Mouse (Mus musculus) layer of hippocampus, postnatal 36 days (tissue): Measurements from ENCODE around the gene Mars. TPM values are rescaled to one million over a fixed set of nuclear protein-coding genes. Genes with fewer than 3 reads are reported as not detected.

ENCODE experiments used
- DNase-seq, 2 experiments: peaks; one replicate each; pipeline ENCODE4 v3.0.0; 2022
- total RNA-seq, 2 experiments: library from RNA; stranded (reverse); gene quantifications; 2 replicates each; pipeline ENCODE4 v1.2.3; 2021

Mars gene
- total RNA-seq, 2 experiments from 2014 or later: 56.1 to 56.4 TPM

DNA sequence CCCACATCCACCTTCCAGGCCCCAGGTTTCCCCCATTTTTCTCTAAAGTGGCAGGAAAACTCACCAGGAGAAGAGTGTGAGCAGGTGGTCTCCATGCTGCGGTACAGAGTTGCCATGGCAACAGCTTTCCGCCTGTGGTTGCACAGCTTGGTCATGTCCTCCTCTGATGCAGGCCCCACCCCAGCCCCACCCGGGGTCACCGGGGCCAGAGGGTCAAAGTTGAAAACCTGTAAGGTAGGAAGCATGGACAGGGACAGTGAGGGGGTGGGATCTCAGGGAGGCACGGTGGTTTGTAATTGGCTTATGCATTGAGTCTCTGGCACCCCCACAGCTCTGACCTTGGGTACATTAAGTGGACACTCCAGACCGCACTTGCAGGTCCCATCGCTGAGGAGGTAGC is 24.9 kb downstream of the Mars start:
- DNase-seq: no peak

DNA sequence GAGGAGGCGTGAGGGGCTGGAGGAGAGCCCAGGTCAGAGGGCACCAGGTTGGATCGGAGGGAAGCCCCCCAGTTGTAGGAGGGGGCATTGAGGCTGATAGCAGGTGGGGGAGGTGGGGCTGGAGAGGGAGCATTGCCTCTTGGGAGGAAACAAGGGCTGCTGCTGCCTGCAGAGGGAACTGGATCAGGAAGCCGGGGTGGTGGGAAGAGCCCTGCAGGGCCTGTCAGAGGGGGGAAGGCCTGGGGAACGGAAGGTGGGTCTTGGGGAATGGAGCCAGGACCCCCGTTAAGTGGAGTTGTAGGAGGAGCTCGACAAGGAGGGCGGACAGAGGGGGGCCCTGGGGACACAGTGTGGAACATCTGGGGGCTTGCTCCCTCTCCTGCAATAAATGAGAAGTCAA is 25.4 kb downstream of the Mars start:
- no peak for DNase-seq

DNA sequence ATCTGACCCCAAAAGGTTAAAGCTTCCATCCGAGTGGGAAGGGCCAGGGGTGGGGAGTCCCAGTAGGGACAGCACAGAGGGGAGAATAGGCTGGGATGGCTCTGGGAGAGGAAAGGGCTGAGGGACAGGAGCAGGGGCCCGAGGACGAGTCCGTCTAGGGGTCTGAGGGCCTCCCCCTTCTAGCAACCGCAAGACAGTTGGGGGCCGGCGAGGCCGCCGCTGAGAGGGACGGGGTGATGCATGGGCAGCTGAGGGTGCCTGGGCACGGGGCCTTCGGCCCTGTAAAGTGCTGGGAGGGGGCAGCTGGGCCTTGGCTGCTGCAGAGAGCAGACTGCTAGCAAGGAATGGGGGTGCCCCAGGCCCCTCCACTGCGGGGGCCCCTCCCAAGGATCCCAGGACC is 25.9 kb downstream of the Mars start:
- no peak for DNase-seq

- no peak for DNase-seq
These were observed 26.7 kb downstream of the Mars start for GRCm38 (mm10) chr10:127284724-127285500.

DNA sequence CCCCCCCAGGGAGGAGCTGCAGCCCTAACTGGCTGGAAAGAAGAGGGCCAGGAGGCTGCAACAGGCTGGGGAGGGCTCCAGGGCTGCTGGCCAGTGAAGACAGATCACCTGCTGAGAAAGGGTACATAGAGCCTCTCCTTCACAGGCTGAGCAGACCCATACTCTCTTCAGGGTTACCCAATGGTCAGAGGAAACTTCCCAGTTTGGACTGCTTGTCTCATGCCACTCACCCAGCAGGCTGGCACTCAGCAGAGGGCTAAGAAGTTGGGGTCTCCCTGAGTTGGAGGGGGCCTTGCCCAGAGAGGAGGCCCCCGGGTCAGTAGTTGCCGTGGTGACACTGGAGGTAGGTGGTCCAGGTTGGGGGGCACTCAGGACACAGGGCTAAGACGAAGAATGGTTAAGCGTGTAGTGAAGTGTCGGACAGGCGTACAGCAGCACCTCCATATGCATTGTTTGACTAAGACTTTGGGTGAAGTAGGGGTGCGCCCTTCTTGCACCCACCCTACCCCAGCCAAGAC is 27.4 kb downstream of the Mars start:
- DNase-seq: no peak

GRCm38 (mm10) chr10:127282620-127283215 is 28.9 kb downstream of the Mars start:
- DNase-seq: no peak

DNA sequence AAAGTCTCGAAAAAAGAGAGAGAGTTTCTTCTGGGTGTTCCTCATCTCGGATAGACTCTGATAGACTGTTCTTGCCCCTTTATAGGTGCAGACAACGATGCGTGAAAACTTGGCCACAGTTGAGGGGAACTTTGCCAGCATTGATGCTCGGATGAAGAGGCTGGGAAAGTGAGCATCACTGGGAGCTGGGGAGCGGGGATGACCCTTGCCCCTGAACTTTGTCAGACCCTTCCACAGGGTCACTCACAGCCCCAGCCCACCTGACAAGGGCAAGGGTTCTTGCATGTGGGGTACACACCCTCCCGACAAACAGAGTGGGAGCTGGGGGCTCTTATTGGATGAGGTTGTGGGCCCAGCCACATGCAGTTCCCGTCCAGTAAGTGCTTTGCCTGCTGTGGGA is 30.3 kb downstream of the Mars start:
- DNase-seq: no peak

DNA sequence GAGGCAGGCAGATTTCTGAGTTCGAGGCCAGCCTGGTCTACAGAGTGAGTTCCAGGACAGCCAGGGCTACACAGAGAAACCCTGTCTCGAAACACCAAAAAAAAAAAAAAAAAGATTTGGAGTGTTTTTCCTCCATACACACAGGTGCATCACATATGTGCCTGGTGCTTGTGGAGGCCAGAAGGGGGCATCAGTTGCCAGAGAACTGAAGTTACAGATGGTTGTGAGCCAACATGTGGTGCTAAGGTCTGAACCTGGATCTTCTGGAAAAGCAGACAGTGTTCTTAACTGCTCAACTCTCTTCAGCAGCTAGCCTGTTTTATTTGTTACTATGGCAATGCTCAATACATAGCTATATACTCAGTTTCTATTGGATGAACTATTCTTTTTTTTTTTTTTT is 31.9 kb downstream of the Mars start:
- DNase-seq: no peak

DNA sequence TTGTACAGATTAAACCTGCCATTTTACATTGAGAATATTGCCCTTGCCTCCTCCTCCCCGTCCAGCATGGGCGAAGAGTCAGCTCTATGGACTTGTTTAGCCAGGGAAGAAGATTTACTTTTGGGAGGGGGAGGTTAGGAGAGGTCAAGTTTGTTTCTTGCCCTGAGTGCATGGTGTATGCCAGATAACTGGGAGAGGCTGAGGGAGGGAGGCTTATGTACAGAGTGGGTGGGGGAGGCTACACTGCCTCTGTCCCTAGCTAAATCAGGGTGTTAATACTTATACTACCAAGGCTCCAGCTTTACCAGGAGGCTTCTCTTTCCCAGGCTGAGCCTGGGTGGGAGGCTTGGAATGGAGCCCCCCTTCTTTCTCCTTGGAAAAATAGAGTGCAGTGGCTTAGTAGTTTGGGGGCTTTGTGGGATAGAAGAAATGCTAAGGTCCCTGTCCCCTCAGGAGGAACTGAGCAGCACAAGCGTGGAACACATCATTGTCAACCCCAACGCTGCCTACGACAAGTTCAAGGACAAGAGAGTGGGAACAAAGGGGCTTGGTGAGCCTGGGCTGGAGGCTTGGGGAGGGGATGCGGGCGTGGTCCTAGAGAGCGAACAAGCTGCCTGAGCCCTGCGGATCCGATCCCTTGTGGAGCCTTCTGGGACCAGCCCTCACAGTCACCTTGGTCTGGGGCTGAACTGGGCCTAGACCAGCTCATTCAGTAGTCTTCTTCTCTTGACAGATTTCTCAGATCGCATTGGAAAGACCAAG is 37.1 kb downstream of the Mars start:
- no peak for DNase-seq

- DNase-seq: no peak
These were observed 39.2 kb downstream of the Mars start for GRCm38 (mm10) chr10:127272371-127272770.

DNA sequence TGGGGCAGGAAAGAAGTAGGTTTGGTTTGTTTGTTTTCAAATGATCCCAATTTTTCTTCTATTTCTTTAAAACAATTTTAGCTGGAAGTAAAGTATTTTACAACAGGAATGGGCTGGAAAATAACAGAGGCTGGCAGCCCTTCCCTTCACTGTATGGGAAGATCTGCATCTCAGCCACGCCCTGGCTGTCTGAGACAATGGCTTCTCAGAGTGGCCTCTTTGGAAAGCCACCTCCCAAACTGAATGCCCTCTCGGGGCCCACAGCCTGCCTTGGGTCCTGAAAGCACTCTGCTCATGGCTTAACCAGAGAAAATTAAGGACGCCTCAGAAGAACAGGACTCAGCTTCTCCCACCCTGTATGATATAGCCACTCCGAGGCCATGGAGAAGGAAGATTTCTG is 41.7 kb downstream of the Mars start:
- no peak for DNase-seq

GRCm38 (mm10) chr10:127269036-127269435 is 42.5 kb downstream of the Mars start:
- no peak for DNase-seq

DNA sequence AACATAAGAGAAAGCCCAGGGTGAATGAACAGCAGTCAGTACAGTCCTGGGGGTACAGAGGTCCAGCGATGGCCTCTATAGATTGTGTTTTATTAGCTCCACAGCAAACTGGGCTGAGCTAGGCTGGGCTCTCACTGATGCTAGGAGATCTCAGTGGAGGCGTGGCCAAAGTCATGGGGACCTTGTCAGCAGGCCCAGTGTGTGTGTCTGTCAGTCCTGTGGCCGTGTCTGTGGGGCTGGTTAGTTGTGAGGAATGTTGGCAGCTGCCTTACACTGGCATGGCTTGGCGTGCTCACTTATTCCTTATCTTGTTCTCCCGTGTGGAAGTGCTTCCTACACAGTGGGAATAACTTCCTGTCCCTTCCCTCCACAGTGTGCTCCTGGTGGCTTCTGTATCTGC is 43.2 kb downstream of the Mars start:
- DNase-seq: no peak

GRCm38 (mm10) chr10:127267318-127267717 is 44.3 kb downstream of the Mars start:
- no peak for DNase-seq

DNA sequence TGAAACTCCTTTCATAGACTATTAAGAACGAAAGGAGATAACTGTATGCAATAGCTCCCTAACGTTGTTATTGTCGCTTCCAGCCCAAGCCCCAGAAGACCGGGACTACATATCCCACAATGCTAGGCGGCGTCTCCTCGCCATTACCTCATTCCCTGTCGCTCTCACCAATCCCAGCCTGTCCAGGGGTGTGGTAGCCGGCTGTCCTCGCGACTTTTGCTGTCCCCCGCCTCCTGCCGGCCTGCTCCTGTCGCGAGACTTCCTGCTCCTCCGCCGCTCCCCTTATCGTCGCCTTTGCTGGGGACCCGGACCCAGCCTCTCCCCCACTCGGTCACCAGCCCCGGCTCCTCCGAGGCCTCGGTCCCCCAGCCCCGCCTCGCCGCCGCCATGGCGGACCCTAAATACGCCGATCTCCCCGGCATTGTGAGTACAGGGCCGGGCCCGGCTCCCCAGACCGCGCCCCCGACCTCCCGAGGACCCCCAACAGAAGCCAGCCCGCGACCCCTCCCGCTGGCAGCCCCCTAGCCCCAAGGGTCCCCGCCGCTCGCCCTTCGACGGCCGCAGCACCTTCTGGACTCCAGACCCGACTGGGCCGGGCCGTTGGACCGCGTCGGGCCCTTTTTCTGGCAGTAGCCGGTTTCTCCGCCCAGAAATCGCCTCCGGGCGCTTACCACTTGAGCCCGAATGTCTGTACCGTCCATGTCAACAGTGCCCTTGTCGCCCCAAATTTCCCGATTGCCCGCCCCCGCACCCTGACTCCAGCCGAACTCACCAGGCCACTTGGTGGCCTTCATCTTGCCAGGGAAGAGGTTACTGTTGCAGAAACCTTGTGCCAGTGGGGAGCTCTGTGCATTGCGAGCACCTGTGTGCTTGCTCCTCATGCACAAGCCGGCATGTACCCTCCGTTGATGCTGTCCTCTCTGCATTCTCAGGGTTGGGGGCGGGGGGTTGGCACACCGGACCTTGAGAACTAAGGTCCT is 45.2 kb downstream of the Mars start, which contains the start of gene Dctn2:
TSS of gene Dctn2 (plus strand) at position 257 of the 980 bp plus-strand sequence.
- DNase-seq: peak; percentile 92 to 93

DNA sequence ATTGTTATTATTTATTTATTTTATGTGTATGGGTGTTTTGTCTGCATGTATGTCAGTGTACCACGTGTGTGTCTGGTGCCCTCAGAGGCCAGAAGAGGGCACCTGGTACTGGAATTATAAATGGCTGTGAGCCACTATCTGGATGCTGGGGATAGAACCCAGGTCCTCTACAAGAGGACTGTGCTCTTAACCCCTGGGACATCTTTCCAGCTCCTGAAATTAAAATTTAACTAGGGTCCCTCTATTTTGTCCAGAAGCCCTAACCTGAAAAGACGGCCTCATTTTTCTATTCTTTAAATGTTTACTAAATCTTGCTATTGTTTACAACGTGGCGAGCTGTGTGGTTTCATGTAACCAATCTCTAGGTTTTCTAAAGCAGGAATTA is 45.9 kb downstream of the Mars start:
- DNase-seq: no peak

- no peak for DNase-seq
These were observed 46.6 kb downstream of the Mars start for GRCm38 (mm10) chr10:127264971-127265370.

DNA sequence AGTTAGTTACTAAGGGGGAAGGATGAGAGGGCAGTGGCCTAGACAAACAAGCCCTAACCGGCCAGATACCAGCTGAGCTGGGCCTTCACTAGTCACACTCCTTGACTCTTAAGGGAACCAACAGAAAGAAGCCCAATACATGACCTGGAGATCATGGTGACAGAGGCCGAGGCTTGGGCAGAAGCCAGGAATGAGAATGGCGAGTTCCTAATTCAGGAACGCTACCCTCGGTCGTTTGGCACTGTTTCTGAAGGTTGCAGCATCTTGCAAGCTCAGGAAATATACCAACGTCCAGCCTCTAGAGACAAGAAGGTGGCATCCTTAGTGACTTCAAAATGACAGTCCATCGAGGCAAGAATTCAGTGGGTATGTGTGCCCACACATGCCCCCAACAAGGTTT is 47.2 kb downstream of the Mars start:
- no peak for DNase-seq

DNA sequence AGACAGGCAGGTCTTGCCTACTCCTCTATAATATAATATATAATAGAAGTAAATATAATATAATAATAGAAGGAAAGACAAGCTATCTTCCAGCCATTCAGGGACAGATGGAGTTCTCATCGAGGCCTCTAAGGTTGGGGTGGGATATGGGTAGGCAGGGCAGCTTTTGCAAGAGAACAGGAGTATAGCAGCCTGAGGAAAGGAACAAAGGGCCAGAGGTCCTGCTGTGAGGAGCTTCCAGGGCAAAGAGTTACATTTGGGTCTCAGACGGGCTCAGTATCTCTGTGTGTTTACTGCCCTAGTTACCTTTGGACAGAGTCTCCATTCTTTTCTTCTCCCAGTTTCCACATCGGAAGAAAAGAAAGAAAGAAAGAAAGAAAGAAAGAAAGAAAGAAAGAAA is 48.0 kb downstream of the Mars start:
- no peak for DNase-seq

DNA sequence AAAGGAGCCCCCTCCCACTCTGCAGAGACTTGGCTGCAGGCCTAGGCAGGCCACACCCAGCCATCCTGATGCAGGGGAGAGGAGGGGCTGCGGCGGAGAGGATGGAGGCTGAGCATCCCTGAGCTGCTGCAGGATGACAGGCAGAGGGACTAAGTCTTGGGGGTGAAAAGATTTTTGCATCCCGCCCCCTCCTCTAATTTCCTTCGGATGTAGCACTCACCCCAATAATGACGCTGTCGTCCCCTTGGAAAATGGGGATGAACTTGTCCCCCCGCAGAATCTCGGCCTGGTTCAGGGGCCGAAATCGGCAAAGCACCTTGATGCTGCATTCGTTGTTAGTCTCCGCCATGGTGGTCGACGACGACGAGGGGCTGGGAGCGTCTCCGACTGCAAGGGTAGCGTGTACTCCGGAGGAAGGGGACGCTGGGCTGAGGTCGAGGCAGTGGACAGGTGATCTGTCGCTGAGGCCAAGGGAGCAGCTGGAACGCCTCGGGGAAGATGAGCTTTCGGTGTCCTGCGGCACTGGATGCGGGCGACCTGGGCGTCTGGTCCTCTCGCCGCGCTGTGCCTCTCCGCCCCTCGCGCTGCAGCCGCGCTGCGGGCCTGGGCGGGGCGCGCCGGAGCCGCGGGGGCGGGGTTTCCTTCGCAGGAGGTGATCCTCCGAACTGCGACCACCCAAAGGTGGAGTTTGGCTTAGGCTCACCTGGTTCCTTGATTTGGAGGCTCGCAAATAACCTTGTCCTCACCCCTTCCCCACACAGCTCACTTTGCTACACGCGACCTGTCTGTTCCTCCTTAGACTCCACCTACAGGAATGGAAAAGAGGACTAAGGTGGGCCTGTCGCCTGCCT is 48.8 kb downstream of the Mars start, which contains the start of gene Kif5a:
TSS of gene Kif5a (minus strand) at position 801 of the 851 bp plus-strand sequence.
- peak; percentile 73 to 80 for DNase-seq
